Mouse (Mus musculus): ENCODE measurements around the gene Tbx20.
A peak's percentile ranks its signal among the peaks of the same experiment; 100 is the strongest.

Tbx20 gene

DNA sequence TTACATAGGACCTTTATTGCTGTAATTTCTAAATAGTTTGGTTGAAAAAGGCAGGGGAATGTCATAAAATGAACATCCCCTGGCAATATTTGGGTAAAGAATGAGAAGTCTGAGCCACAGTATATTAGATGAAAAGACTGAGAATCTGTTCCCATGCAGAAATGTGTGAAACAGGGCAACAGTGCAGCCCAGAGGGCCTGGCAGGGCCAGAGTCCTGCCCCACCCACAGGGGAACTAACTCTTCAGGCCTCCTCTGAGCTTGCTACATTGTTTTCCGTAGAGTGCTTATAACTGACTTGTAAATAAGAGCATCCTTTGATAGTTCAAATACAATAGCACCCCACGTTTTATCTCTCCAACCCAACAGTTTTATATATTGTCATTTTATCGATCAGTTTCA is 7.0 kb downstream of the Tbx20 start:
- DNase-seq: no peak

DNA sequence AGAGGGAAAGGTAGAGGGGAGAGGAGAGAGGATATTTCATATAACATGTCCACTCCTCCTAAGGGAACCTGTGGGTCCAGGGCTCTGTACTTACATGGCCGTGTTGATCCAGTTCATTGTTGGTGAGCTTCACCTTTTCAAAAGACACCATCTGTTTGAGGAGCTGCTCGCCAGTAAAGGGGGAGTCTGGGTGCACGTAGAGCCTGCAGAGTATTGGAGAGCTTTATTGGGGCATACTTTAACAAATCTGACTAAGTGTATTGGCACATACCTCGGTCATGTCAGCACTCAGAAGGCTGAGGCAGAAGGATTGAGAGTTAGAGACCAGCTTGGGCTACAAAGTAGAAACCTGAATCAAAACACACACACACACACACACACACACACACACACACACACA is 8.5 kb downstream of the Tbx20 start:
- no peak for DNase-seq

DNA sequence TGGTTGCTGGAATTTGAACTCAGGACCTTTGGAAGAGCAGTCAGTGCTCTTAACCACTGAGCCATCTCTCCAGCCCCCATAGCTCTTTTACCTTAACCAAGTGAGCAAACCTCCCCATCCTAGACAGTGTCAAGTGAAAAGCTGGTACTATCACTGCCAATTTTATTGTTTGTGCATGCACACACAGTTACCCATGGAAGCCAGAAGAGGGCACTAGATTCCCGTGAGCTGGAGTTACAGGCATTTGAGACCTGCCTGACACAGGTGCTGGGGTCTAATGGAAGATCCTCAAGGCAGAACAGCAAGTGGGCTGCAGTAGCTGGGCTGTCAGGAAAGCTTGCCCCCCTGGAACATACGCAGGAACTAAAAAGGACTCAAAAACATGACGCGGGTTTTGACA is 13.6 kb downstream of the Tbx20 start:
- peak; percentile 3 to 27 for DNase-seq

DNA sequence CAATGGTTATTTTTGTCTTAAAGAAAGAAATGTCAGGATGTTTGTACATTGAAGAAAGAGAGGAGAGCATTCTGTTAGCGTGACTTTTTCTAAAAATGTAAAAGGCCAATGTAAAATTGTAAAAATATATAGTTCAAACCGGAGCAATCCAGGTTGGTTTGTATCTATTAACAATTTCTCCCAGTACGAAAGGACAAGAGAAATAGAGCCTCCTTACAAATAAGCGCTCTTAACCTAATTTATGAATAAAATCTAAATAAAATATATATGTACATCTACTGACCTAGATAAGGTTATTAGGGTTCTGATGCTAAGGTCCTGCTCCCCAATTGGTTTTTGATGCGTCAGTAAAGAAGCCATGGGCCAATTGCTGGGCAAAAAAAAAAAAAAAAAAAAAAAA is 29.1 kb downstream of the Tbx20 start:
- no peak for DNase-seq

DNA sequence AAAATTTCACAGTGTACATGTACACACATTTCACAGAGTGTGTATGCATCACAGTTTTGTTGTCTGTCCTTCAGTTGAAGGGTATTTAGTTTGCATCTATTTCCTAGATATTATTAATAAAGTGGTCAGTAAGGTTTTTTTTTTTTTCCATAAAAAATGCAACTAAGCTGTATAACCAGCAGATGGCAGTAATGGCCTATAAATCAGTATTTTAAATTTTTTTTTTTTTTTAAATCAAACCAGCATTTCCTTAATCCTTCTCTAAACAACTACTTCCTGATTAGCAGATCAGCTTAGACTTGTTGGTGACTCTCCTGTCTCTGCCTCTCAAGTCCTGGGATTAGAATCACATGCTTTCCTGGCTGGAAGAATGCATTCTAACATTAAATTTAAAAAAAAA is 72.9 kb downstream of the Tbx20 start:
- no peak for DNase-seq

DNA sequence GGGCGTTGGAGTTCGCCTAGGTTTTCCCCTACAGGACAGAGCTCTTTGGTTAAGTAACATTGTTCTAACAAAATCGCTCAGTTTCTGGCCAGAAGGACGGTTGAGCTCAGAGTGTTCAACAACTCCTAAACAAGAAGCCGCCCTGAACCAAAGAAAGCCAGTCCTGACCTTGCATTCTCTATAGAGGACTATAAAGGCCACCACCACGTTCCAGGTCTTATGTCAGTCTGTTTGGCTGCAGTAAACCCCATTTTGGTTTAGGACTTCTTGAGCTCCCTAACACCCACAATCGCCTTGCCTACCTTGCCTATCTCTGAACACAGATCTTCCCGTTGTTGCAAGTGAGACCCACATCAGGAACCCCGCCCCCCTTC is 77.7 kb downstream of the Tbx20 start:
- no peak for DNase-seq

DNA sequence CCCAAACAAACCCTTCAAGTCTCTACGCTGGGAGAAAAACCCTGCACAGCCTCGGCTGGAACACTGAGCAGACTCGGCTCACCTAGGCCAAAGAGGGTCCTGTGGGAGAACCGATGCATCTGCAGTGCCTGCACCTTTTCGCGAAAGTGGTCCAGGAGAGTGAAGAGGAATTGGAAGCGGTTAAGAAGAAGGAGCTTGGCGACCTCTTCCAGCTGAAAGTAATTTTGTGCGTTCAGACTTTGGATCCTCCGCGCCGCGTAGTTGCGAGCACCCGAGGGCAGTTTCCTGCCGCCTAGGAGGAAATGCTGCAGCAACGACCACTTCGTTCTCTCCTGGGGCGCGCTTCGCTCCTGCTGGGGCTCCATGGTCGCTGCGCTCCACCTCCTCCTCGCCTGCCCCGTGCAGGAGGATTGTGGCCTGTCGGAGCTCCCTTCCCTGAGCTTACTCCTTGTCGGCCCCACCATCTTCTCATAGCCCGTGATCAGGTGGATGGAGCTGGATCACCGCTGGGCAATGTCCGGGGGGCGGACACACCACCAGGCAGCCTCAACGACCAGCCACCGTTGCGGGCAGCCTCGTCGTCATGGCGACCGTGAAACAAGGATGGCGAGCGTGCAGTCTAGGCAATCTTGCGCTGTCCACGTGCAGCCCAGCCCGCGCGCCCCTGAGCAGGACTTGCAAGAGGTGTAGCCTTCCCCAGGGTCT is 78.3 kb downstream of the Tbx20 start, which contains the start of gene Dpy19l2:
TSS of gene Dpy19l2 (minus strand) at position 594 of the 705 bp plus-strand sequence.
- DNase-seq: peak in 1 of 2 experiments; percentile 2
